Mouse (Mus musculus) hindbrain, embryonic 13.5 days (tissue): ENCODE measurements around the gene Serpinb9e. TPM values are rescaled to one million over a fixed set of nuclear protein-coding genes. Genes with fewer than 3 reads are reported as not detected.
"Not testable (repeated sequence)": the region's sequence is repeated elsewhere in the genome, so short reads cannot be mapped to it uniquely, and the experiment has no call there.

Source experiments
- ATAC-seq: fragments of 200-750 bp; cut with Nextera tagmentation; 2 replicates; pipeline ENCODE4 v1.8.0; 2017; ENCODE audit warnings: moderate TSS enrichment; ENCODE audit not compliant: low FRiP score
- H3K27ac ChIP-seq: fragments of 300-500 bp; sonication (generic); 2 replicates; pipeline ENCODE4 v1.5.1; 2015; ENCODE audit warnings: inconsistent platforms, mild to moderate bottlenecking, moderate library complexity
- H3K27me3 ChIP-seq: fragments of 300-500 bp; sonication (generic); 2 replicates; pipeline ENCODE4 v1.6.1; 2015; ENCODE audit warnings: mild to moderate bottlenecking, inconsistent platforms
- H3K36me3 ChIP-seq: fragments of 300-500 bp; sonication (generic); 2 replicates; pipeline ENCODE4 v1.6.1; 2015; ENCODE audit warnings: mild to moderate bottlenecking, inconsistent platforms
- H3K4me1 ChIP-seq: fragments of 300-500 bp; sonication (generic); replicated peaks from 2 replicates; pipeline ENCODE4 v1.6.1; 2015; ENCODE audit warnings: inconsistent platforms
- H3K4me2 ChIP-seq: fragments of 300-500 bp; sonication (generic); 2 replicates; pipeline ENCODE4 v1.6.1; 2015; ENCODE audit warnings: inconsistent platforms, mild to moderate bottlenecking, moderate library complexity
- H3K4me3 ChIP-seq: fragments of 300-500 bp; sonication (generic); 2 replicates; pipeline ENCODE4 v1.5.1; 2015; ENCODE audit warnings: mild to moderate bottlenecking, inconsistent platforms
- H3K9ac ChIP-seq: fragments of 300-500 bp; sonication (generic); 2 replicates; pipeline ENCODE4 v1.6.1; 2015; ENCODE audit warnings: mild to moderate bottlenecking, inconsistent platforms
- H3K9me3 ChIP-seq: fragments of 300-500 bp; sonication (generic); 2 replicates; pipeline ENCODE4 v1.6.1; 2016; ENCODE audit warnings: inconsistent platforms
- WGBS: fragments of 180-500 bp; shearing (Covaris S2); methylation state at CpG from one replicate; pipeline ENCODE4 v1.1.7; 2015; 5-methylcytosine and 5-hydroxymethylcytosine counted together
- polyA plus RNA-seq: library from polyadenylated mRNA; unstranded; fragments of >200 nt; fragmentation: Nextera tagmentation; extraction: Ambion mirVana; gene quantifications from 2 replicates; pipeline ENCODE4 v1.2.1, GENCODE M21; 2015

Gene Serpinb9e
- polyA plus RNA-seq, result not detected in 2 replicates

- H3K4me3 ChIP-seq, H3K4me1 ChIP-seq, ATAC-seq, H3K9ac ChIP-seq, H3K4me2 ChIP-seq, H3K27me3 ChIP-seq, H3K36me3 ChIP-seq, H3K27ac ChIP-seq: not testable (repeated sequence)
- 0 out of 2 replicates have a peak, but pooled peaks cover 13% of the 10 kb centered on the region for H3K9me3 ChIP-seq
- WGBS, result 91% methylated on average over 2 of the region's 2 CpGs
Measured at GRCm38 (mm10) chr13:33249312-33249711, at the start of gene Serpinb9e. Serpinb9e (plus strand) TSS chr13:33249612.

GRCm38 (mm10) chr13:33199740-33200139 lies 49.7 kb upstream of the Serpinb9e start:
- WGBS, result 64% methylated on average over 2 of the region's 2 CpGs
- Histone ChIP-seq H3K9ac (no peak overlapping the region), H3K4me1 (no peaks in the 10 kb centered on the region), H3K27me3 (no peaks in the 10 kb centered on the region), H3K27ac (no peak overlapping the region), H3K36me3 (no peaks in the 10 kb centered on the region), H3K4me2 (no peak overlapping the region), H3K9me3 (no peaks in the 10 kb centered on the region), H3K4me3 (no peak overlapping the region)
- ATAC-seq, result no peak

- not testable (repeated sequence) for H3K4me1 ChIP-seq, H3K4me3 ChIP-seq, ATAC-seq, H3K27ac ChIP-seq, H3K27me3 ChIP-seq, H3K4me2 ChIP-seq, H3K9ac ChIP-seq, H3K9me3 ChIP-seq, H3K36me3 ChIP-seq
- 91% methylated on average over 4 of the region's 4 CpGs for WGBS
Measured at GRCm38 (mm10) chr13:33308631-33309030, 59.2 kb downstream of the Serpinb9e start.

Other genes starting within 250 kb of the Serpinb9e start
- gene Serpinb9, start 246.4 kb upstream of the Serpinb9e start, polyA plus RNA-seq, result 1.3 and 1.8 TPM in 2 replicates
- 0.47 and 0.70 TPM in 2 replicates for gene Serpinb9b, start 222.2 kb upstream of the Serpinb9e start, polyA plus RNA-seq
- 10.9 and 14.4 TPM in 2 replicates for gene Serpinb1b, start 171.0 kb upstream of the Serpinb9e start, polyA plus RNA-seq
- gene Serpinb9c, start 89.9 kb upstream of the Serpinb9e start, polyA plus RNA-seq, result not detected in 2 replicates
- gene Serpinb9d, start 56.7 kb upstream of the Serpinb9e start, polyA plus RNA-seq, result not detected in 2 replicates
- not detected in 2 replicates for gene Serpinb9f, start 74.5 kb downstream of the Serpinb9e start, polyA plus RNA-seq
- gene Gm11397, start 146.1 kb downstream of the Serpinb9e start, polyA plus RNA-seq, result not detected in 2 replicates
- not detected in 2 replicates for gene Serpinb9g, start 235.2 kb downstream of the Serpinb9e start, polyA plus RNA-seq